Mouse (Mus musculus) brain, embryonic 14.5 days (tissue): ENCODE measurements at regions not wholly inside any gene's neighbourhood (a gene's known extent, or its start where the extent isn't known, plus 50 kb on each side); places are given as distances from the start of the nearest gene placed in this dataset.
A peak's percentile ranks its signal among the peaks of the same experiment; 100 is the strongest.

Experiments
- CTCF ChIP-seq: fragments of 200-500 bp; IDR thresholded peaks from 2 replicates; pipeline ENCODE4 v1.5.1; 2012; ENCODE audit warnings: inconsistent platforms, mild to moderate bottlenecking, moderate library complexity, borderline replicate concordance; ENCODE audit not compliant: insufficient read depth, insufficient read length; ENCODE audit errors: extremely low read depth
- POLR2A ChIP-seq: fragments of 200-500 bp; IDR thresholded peaks from 2 replicates; pipeline ENCODE4 v1.6.1; 2012; ENCODE audit warnings: mild to moderate bottlenecking, inconsistent platforms, borderline replicate concordance; ENCODE audit not compliant: poor library complexity, insufficient read depth, insufficient read length, severe bottlenecking; ENCODE audit errors: extremely low read depth

GRCm38 (mm10) chr13:85639376-85640229, 350.7 kb upstream of the Rasa1 start:
- TF ChIP-seq CTCF (peak; percentile 50; the same call in 1 of the 2 replicates), POLR2A (no peak)
